14 mouse cellular contexts compared by ENCODE assay signal in genomic region chr5:77097686-77098085, GRCm38 (mm10). TPM values are rescaled to one million over a fixed set of nuclear protein-coding genes. Genes with fewer than 3 reads are reported as not detected.
DNase-seq lines count a peak whose midpoint lies in the region; ATAC-seq and TF ChIP-seq lines count a peak whose summit lies in the region.
"Had no signal": no experiment of that assay in that cellular context is flagged by ENCODE, and none has a peak within 500 bp of the region (broad histone marks: within the 10 kb centered on the region; RNA-seq: fewer than 3 reads in every experiment).

No protein-coding gene starts in this region.

- no peaks in the 10 kb centered on the region for H3K9me3 ChIP-seq in heart, embryonic 15.5 days (replicated peaks)
- H3K9me3 ChIP-seq in lung, postnatal 0 days (ENCODE audit: low read length) = no peaks in the 10 kb centered on the region
- no peaks in the 10 kb centered on the region for H3K9me3 ChIP-seq in limb, embryonic 10.5 days (replicated peaks)
- H3K9me3 ChIP-seq: forebrain, embryonic 10.5 days; hindbrain, embryonic 10.5 days had no signal

- H3K36me3 ChIP-seq in heart, embryonic 15.5 days = peaks cover 5% of the 10 kb centered on the region; the same call in 1 of the 2 replicates
- no peaks in the 10 kb centered on the region for H3K36me3 ChIP-seq in lung, postnatal 0 days (ENCODE audit: insufficient read depth, low read length)
- H3K36me3 ChIP-seq in limb, embryonic 10.5 days = no peaks in the 10 kb centered on the region
- H3K36me3 ChIP-seq: forebrain, embryonic 10.5 days; hindbrain, embryonic 10.5 days had no signal

- 44% methylated on average over 6 of the region's 6 CpGs for WGBS in heart, embryonic 15.5 days
- 25% methylated on average over 6 of the region's 6 CpGs for WGBS in lung, postnatal 0 days
- 19% methylated on average over 6 of the region's 6 CpGs for WGBS in limb, embryonic 10.5 days

- H3K27me3 ChIP-seq in heart, embryonic 15.5 days = no peaks in the 10 kb centered on the region
- no peaks in the 10 kb centered on the region for H3K27me3 ChIP-seq in lung, postnatal 0 days (replicated peaks; ENCODE audit: insufficient read depth, low read length)
- H3K27me3 ChIP-seq in limb, embryonic 10.5 days (ENCODE audit: low read depth, poor library complexity, severe bottlenecking) = peaks cover 27% of the 10 kb centered on the region

- no peak for DNase-seq in heart, postnatal 4 days
- DNase-seq in lung, postnatal 0 days (ENCODE audit: low spot score) = peak; percentile 89
- DNase-seq in lung, postnatal 14 days = no peak
- DNase-seq in limb, embryonic 10.5 days (ENCODE audit: low spot score) = no peak
- no peak for DNase-seq in layer of hippocampus, adult 9-10 months (ENCODE audit: low spot score)
- no peak for DNase-seq in cerebellum, postnatal 4 days (ENCODE audit: low spot score in 2 of 2)
- DNase-seq: adrenal gland, postnatal 14 days; right cerebral cortex, postnatal 14 days; thymus, postnatal 25 days had no signal

- ATAC-seq in heart, embryonic 15.5 days (replicated peaks; ENCODE audit: insufficient number of reproducible peaks, insufficient read depth, low FRiP score, low read depth) = no peak
- peak; percentile 49 for ATAC-seq in lung, postnatal 0 days
- ATAC-seq: midbrain, embryonic 16.5 days; Patski had no signal

- no peak overlapping the region for H3K4me2 ChIP-seq in heart, embryonic 15.5 days
- peak overlapping the region; percentile 9; the same call in 1 of the 2 replicates for H3K4me2 ChIP-seq in lung, postnatal 0 days (replicated peaks; ENCODE audit: low read depth, low read length)

- no peak overlapping the region for H3K4me3 ChIP-seq in heart, embryonic 15.5 days
- H3K4me3 ChIP-seq in lung, postnatal 0 days (ENCODE audit: low read depth, low read length) = no peak overlapping the region
- no peak overlapping the region for H3K4me3 ChIP-seq in limb, embryonic 10.5 days
- H3K4me3 ChIP-seq: forebrain, embryonic 10.5 days; hindbrain, embryonic 10.5 days had no signal

- TF ChIP-seq CTCF in lung, postnatal 0 days (IDR thresholded peaks at IDR 0.05) = no peak

- H3K27ac ChIP-seq in heart, embryonic 15.5 days = peak overlapping the region; percentile 46
- H3K27ac ChIP-seq in lung, postnatal 0 days (ENCODE audit: low read length) = peak overlapping the region; percentile 51
- H3K27ac ChIP-seq in limb, embryonic 10.5 days = peak overlapping the region; percentile 14; the same call in 1 of the 2 replicates
- H3K27ac ChIP-seq: forebrain, embryonic 10.5 days; hindbrain, embryonic 10.5 days had no signal

- TF ChIP-seq EP300 in lung, postnatal 0 days (IDR thresholded peaks at IDR 0.05) = peak; percentile 75

- peaks cover 65% of the 10 kb centered on the region for H3K4me1 ChIP-seq in heart, embryonic 15.5 days (replicated peaks)
- H3K4me1 ChIP-seq in lung, postnatal 0 days (ENCODE audit: insufficient read depth, low read depth, low read length) = peaks cover 19% of the 10 kb centered on the region
- H3K4me1 ChIP-seq in limb, embryonic 10.5 days = peaks cover 57% of the 10 kb centered on the region

- no peak overlapping the region for H3K9ac ChIP-seq in heart, embryonic 15.5 days
- no peak overlapping the region for H3K9ac ChIP-seq in lung, postnatal 0 days (replicated peaks; ENCODE audit: low read depth)

RNA-seq across cellular contexts. Expression of gene Hopx, which starts 17.2 kb away (rescaled TPM):
- 16.0 and 23.6 TPM in 2 replicates for polyA plus RNA-seq in heart, embryonic 15.5 days (2015; fragmentation: Nextera tagmentation; extraction: Ambion mirVana)
- total RNA-seq in heart, postnatal 4 days (2021) = 100 to 1,000 TPM; 432 to 451 TPM
- polyA plus RNA-seq in lung, postnatal 0 days (2015; fragmentation: Nextera tagmentation; extraction: Ambion mirVana) = 49.0 and 49.5 TPM in 2 replicates
- not detected in 2 replicates for polyA plus RNA-seq in limb, embryonic 10.5 days (2016; fragmentation: Nextera tagmentation; extraction: Ambion mirVana)
- polyA plus RNA-seq: Patski had no signal

Comparison
In these comparisons a context has a peak if more than half of its experiments do, and no peak if none do; other contexts are left out.
1. RNA of gene Hopx, which starts 17.2 kb away (polyA plus RNA-seq): 49.0 to 49.5 TPM in lung, postnatal 0 days and 16.0 to 23.6 TPM in heart, embryonic 15.5 days; not detected in limb, embryonic 10.5 days; every median in the first group is over 10 times any median in the second.
2. Peak in every context shown above with its lines, with median percentiles within 50 percentile points of each other: H3K27ac ChIP-seq.